Mouse (Mus musculus): ENCODE measurements around the gene Slx4ip.

Slx4ip gene

DNA sequence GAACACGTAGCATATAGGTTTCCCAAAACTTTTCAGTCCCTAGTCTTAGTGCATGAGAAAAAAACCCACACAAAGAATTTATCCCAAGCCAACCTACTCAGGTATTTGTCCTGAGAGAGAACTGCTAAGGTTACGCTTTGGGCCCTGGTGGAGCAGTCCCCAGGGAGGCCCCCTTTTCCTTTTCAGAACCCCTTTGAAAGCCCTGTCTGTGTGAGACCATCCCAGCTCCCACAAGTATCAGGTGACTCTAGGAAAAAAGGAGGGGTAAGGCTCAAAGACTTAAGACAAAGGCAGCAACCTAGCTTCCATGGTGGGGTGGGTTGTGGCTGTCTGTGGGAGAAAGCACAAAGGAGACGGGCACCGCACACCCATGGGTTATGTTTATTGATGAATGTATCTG is 216.2 kb downstream of the Slx4ip start:
- DNase-seq (ENCODE audit: low read depth), result no peak

- DNase-seq (ENCODE audit: low read depth), result no peak
Measured at GRCm38 (mm10) chr2:137107946-137108345, 216.9 kb downstream of the Slx4ip start.

DNA sequence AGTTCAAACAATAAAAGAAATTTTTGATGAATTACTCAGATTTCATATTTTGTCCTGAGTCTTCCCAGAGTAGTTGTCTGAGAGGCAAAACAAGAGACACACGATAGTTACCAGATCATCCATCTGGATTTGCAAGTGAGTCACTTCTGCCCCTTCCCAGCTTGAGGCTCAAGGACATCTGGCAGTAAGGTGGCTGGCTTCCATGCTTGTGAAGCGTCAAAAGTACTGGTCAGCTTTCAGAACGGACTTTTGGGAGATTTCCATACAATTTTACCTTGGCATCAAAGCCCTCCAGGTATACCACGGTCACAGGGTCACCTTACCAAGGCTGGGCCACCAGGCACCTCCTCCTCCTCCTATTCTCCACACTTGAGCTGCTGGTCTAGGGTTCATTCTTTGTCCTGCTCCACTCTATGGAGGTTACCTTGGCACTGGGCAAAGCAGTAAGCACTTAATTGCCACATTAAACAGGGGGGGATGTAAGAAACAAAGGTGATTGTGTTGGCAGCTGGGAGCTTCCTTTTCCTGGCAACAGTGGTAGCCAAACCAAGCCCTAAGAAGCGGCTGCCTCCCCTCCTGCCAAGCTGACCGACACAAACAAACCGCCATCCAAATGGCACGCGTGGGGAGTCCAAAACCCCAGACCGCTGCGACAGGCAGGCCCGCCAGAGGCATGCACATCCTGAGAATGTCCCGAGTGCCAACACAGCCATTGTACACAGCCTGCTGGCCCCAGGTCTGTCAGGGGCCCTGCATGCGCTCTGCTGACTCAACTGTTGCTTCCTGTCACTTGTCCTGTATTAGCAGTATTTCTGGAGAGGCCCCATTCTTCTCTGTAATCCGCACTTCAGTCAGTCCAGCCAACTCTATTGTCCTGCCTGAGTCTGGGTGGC is 218.5 kb downstream of the Slx4ip start:
- DNase-seq (ENCODE audit: low read depth), result peak; percentile 60

DNA sequence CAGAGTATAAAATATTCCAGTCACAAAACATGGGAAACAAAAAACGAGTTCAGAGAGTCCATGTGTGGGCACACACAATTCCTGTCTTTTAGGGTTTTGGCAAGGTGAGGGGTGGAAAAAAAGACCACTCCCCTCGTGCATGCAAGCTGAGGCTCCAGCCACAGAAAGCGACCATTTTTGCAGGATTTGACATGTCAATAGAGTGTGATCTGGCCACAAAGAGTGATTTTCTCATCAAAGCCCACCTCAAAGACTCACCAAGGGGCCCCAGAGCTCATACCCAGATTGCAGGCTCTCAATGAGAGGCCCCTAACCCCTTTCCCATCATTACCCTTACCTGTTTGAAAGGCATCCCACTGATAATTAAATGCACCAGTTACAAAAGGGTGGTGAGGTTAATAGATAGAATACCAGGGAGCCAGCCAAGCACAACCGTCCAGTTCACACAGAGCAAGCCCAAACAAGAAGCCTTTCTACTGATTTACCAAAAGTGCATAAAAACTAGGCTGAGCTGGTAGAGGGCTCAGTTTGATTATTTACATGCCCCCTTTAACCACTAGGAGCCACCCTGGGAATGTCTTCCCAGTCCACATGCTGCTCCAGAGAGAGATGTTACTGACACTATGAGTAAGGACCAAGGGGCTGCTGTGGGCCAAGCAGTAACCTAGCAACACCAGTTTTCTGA is 219.3 kb downstream of the Slx4ip start:
- no peak for DNase-seq (ENCODE audit: low read depth)

DNA sequence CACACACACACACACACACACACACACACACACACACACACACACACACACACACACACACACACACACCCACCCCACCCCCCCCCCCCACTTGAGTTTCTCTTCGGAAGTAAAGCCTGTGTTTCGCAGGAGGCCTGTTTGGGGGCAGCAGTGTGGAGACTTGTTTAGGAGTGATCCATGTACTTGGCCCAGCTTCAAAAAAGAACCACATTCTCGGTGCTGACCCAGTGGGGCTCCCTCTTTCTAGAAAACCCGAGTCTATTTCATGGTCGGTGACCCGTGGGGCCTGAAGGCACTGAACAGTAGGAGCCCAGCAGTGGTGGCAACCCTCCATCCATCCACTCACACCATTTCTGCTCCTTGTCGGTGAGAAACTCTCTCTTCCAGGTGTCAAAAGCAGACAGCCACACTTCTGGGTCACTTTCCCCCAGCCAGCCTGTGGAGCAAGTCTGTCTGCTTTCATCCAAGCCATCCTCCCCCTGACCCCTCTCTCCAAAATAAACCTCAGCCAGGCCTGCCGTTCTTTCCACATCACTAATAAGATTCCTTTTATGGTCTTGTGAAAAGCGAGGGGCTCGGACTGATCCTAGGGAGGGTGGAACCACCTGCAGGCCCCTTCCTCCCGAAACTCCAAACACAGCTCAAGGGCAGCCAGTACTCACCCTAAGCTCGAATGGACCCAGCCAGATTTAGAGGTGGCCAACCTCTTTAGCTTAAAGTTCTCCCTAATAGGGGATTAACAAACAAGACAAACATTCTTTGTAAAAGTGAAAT is 222.5 kb downstream of the Slx4ip start:
- no peak for DNase-seq (ENCODE audit: low read depth)

DNA sequence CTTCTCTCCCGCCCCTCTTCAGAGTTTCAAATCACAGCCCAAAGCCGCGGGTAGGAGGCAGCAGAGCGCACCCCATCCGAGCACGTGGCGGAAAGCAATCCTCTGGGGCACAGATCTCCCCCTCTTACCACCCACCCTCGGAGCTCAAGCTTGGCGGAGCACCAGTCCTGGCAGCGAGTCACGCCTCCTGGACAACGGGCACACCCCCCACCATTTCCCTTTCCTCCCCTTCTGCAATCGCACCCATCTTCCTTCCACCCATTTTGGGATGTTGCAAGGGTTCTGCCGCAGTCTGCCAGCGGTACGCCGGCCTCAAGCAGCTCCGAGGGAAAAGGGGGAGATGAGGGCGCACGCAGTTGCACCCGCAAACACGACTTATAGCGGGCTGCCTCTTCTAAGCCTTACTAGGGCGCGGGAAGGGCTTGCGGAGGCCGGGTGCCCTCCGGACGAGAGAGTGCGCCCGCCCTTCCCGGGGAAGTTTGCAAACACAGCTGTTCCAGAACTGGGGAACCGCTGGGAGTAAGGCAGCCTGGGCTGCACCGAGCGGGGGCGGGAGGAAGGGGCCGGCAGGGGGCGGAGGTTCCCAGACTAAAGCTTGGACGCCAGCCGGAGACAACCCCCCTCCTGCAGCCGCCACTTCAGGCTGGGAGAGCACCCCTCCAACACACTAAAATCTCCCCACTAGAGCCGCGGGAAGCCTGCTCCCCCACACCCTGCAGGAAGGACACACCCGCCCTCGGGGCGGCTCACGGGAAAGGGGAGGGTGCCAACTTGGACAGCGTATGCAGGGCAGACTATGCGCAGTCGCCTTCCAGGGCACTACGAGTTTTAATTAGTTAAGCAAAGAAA is 223.5 kb downstream of the Slx4ip start:
- DNase-seq (ENCODE audit: low read depth), result peak; percentile 80

- no peak for DNase-seq (ENCODE audit: low read depth)
Measured at GRCm38 (mm10) chr2:137115241-137116024, 224.4 kb downstream of the Slx4ip start.

- DNase-seq (ENCODE audit: low read depth), result no peak
Measured at GRCm38 (mm10) chr2:137116025-137116674, 225.1 kb downstream of the Slx4ip start, which contains the start of gene Jag1. Gene Jag1, minus strand, starts transcription at chr2:137116644.

GRCm38 (mm10) chr2:137116675-137117320 is 225.8 kb downstream of the Slx4ip start:
- DNase-seq (ENCODE audit: low read depth), result peak; percentile 84

- peak; percentile 70 for DNase-seq (ENCODE audit: low read depth)
Measured at GRCm38 (mm10) chr2:137117321-137117690, 226.3 kb downstream of the Slx4ip start.

Measured in fibroblast of lung, adult 2 months (primary cell).